Mouse (Mus musculus): Measurements from ENCODE around the gene Abraxas2. TPM values are rescaled to one million over a fixed set of nuclear protein-coding genes. Genes with fewer than 3 reads are reported as not detected.

Gene Abraxas2
- polyA plus RNA-seq, 1 experiment from 2014 or later: 34.3 TPM

DNA sequence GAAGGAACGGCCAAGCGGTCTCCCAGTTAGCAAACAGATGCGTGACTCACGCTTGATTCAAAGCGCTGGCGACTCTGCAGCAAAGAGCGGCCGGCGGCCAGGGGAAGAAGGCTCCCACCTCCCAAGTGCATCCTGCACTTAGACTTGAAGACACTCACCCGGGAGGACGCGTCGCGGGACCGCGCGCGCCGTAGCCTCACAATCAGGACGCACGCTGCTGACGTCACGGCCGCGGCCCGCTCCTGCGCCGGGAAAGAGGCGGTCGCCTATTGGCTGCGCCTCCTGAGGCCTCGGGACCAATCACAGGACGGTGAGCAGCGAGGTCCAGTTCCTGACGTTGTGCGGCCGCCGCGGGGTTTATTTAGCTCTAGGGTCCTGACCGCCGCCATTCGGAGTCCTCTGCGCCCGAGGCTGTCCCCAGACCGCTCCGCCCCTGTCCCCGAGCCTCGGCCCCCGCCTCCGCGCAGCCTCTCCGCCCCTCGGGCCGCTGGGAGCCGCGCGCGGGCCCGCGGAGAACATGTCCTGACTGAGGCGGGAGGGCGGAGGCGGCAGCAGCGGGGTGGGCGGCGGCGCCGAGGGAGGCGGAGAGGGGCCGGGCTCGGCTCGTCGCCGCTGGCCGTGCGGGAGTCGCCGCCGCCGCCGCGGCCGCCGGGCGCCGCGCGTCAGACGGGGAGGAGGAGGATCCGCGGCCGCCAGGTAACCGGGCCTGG is 72.0 kb downstream of the Abraxas2 start, which contains the start of gene Zranb1:
TSS of gene Zranb1 (plus strand) at position 293 of the 710 bp plus-strand sequence.
- WGBS: under 1% methylated on average over 93 of the region's 93 CpGs
- Histone ChIP-seq H3K27me3 (replicated peaks; ENCODE audit: low read depth, poor library complexity, severe bottlenecking) (no peaks in the 10 kb centered on the region), H3K9me3 (no peaks in the 10 kb centered on the region), H3K36me3 (replicated peaks) (no peaks in the 10 kb centered on the region), H3K4me3 (peak within 1 kb of the TSS; percentile 77), H3K4me1 (peaks cover 18% of the 10 kb centered on the region), H3K27ac (replicated peaks) (peak within 1 kb of the TSS; percentile 96)
- DNase-seq (ENCODE audit: low spot score): peak; percentile 99

DNA sequence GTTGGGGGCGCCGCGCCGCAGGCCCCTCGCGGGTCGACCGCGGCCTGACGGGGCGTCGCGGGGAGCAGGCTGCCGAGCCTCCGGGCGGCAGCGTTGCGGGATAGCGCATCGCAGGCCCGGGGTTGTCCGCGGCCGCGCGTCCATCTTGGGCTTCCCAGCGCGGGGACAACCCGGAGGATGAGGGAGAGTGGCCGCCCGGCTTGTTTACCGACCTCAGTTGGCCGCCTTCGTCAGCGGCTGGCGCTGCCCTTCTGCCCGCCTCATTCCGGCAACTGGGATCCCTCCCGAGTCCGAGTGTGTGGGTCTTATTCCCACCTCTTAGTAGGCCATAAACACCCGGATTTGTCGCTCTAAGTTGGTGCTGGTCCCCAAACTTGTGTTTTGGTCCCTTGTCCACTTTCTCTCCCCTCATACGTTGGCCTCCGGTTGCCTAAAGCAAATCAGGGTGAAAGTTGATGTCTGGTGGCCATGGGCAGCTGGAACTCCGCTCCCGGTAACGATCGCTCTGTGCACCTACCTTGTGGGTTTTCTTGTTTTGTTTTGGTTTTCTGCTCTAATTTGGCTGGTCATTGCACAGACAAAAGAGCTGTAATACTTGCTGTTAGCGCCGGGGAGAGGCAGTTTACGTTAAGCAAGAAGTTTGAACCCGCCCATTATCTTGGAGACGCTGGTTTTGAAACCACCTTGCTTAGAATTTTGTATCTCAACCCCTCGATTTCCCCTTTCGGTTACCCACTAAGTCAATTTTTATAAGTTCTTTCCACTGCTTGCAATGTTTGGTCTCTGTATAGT is 72.7 kb downstream of the Abraxas2 start:
- WGBS: 2% methylated on average over 55 of the region's 55 CpGs
- H3K4me1 ChIP-seq: peaks cover 18% of the 10 kb centered on the region
- peak overlapping the region; percentile 96 for H3K27ac ChIP-seq (replicated peaks)
- DNase-seq (ENCODE audit: low spot score): no peak
- no peaks in the 10 kb centered on the region for H3K9me3 ChIP-seq
- peak overlapping the region; percentile 77 for H3K4me3 ChIP-seq
- H3K36me3 ChIP-seq (replicated peaks): no peaks in the 10 kb centered on the region
- H3K27me3 ChIP-seq (replicated peaks; ENCODE audit: low read depth, poor library complexity, severe bottlenecking): no peaks in the 10 kb centered on the region

DNA sequence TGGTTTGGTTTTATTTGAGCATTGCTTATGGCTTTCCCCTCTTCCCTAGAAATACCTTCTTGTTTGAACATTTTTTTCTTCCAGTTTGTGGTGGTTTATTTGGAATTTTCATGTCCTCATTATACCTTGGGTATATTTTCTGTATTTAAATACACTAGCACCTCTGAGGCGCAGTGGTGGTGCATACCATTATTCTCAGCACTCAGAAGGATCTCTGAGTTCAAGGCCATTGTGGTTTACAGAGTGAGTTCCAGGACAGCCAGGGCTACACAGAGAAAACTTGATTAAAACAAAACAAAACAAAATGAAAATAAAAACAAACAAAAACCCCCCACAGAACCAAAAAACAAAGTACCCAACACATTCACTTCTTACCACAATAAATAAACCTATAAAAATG is 74.3 kb downstream of the Abraxas2 start:
- no peaks in the 10 kb centered on the region for H3K36me3 ChIP-seq (replicated peaks)
- WGBS: 87% methylated on average over 1 of the region's 1 CpGs
- H3K9me3 ChIP-seq: no peaks in the 10 kb centered on the region
- H3K27ac ChIP-seq (replicated peaks): no peak overlapping the region
- peaks cover 18% of the 10 kb centered on the region for H3K4me1 ChIP-seq
- H3K4me3 ChIP-seq: no peak overlapping the region
- H3K27me3 ChIP-seq (replicated peaks; ENCODE audit: low read depth, poor library complexity, severe bottlenecking): no peaks in the 10 kb centered on the region
- no peak for DNase-seq (ENCODE audit: low spot score)

Other genes starting within 250 kb of the Abraxas2 start
- 15.5 TPM in 2 replicates for gene Lhpp, start 248.6 kb upstream of the Abraxas2 start, polyA plus RNA-seq (2016; fragmentation: Nextera tagmentation; extraction: Ambion mirVana)
- 29.4 and 29.9 TPM in 2 replicates for gene Fam53b, start 45.3 kb upstream of the Abraxas2 start, polyA plus RNA-seq (2016; fragmentation: Nextera tagmentation; extraction: Ambion mirVana)
- 71.0 and 72.1 TPM in 2 replicates for gene Eef1akmt2, start 6.6 kb upstream of the Abraxas2 start, polyA plus RNA-seq (2016; fragmentation: Nextera tagmentation; extraction: Ambion mirVana)
- gene Zranb1, start 71.9 kb downstream of the Abraxas2 start, polyA plus RNA-seq (2016; fragmentation: Nextera tagmentation; extraction: Ambion mirVana): 10.9 and 11.0 TPM in 2 replicates

Measured in embryonic facial prominence, embryonic 10.5 days (tissue).